Mouse (Mus musculus) hindbrain, embryonic 15.5 days (tissue): ENCODE measurements around the gene Trim43a. TPM values are rescaled to one million over a fixed set of nuclear protein-coding genes. Genes with fewer than 3 reads are reported as not detected.
"Not testable (repeated sequence)": the region's sequence is repeated elsewhere in the genome, so short reads cannot be mapped to it uniquely, and the experiment has no call there.

Experiments
- ATAC-seq: fragments of 200-750 bp; cut with Nextera tagmentation; 2 replicates; pipeline ENCODE4 v1.8.0; 2017; ENCODE audit warnings: low read depth, moderate number of reproducible peaks, moderate TSS enrichment; ENCODE audit not compliant: low FRiP score
- H3K27ac ChIP-seq: fragments of 300-500 bp; sonication (generic); replicated peaks from 2 replicates; pipeline ENCODE4 v1.5.1; 2015; ENCODE audit warnings: mild to moderate bottlenecking, inconsistent platforms
- H3K27me3 ChIP-seq: fragments of 300-500 bp; sonication (generic); 2 replicates; pipeline ENCODE4 v1.6.1; 2015; ENCODE audit warnings: control low read depth, inconsistent platforms
- H3K36me3 ChIP-seq: fragments of 300-500 bp; sonication (generic); 2 replicates; pipeline ENCODE4 v1.6.1; 2015; ENCODE audit warnings: control low read depth, inconsistent platforms
- H3K4me1 ChIP-seq: fragments of 300-500 bp; sonication (generic); replicated peaks from 2 replicates; pipeline ENCODE4 v1.6.1; 2015; ENCODE audit warnings: control low read depth, inconsistent platforms
- H3K4me2 ChIP-seq: fragments of 300-500 bp; sonication (generic); 2 replicates; pipeline ENCODE4 v1.6.1; 2015; ENCODE audit warnings: moderate library complexity, mild to moderate bottlenecking, inconsistent platforms
- H3K4me3 ChIP-seq: fragments of 300-500 bp; sonication (generic); 2 replicates; pipeline ENCODE4 v1.5.1; 2015; ENCODE audit warnings: mild to moderate bottlenecking, inconsistent platforms
- H3K9ac ChIP-seq: fragments of 300-500 bp; sonication (generic); 2 replicates; pipeline ENCODE4 v1.6.1; 2015; ENCODE audit warnings: inconsistent platforms
- H3K9me3 ChIP-seq: fragments of 300-500 bp; sonication (generic); 2 replicates; pipeline ENCODE4 v1.6.1; 2016; ENCODE audit warnings: control low read depth, inconsistent platforms
- WGBS: fragments of 180-500 bp; shearing (Covaris S2); methylation state at CpG from one replicate; pipeline ENCODE4 v1.1.7; 2015; 5-methylcytosine and 5-hydroxymethylcytosine counted together
- polyA plus RNA-seq: library from polyadenylated mRNA; unstranded; fragments of >200 nt; fragmentation: Nextera tagmentation; extraction: Ambion mirVana; gene quantifications from 2 replicates; pipeline ENCODE4 v1.2.1, GENCODE M21; 2015

The Trim43a gene
- polyA plus RNA-seq, result 0.14 and 0.21 TPM in 2 replicates

DNA sequence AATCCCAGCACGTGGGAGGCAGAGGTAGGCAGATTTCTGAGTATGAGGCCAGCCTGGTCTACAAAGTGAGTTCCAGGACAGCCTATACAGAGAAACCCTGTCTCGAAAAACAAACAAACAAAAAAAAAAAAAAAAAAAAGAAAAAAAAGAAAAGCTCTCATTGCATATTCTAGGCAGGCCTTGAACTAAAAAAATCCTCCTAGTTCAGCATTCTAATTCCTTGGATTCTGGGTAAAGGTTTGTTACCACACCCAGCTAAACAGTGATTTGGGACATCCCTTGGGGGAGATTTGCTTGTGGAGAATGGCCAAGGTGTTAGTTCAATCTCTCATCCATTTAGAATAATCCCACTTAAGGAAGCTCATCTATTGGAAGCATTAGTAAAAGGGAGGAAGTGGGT lies at the start of gene Trim43a:
Gene Trim43a (plus strand): TSS at position 301 of the 400 bp plus-strand sequence.
- H3K4me1 ChIP-seq, H3K4me3 ChIP-seq, H3K9ac ChIP-seq, ATAC-seq, H3K9me3 ChIP-seq, H3K27me3 ChIP-seq, H3K4me2 ChIP-seq, H3K36me3 ChIP-seq, H3K27ac ChIP-seq: not testable (repeated sequence)
- 94% methylated on average over 2 of the region's 2 CpGs for WGBS

DNA sequence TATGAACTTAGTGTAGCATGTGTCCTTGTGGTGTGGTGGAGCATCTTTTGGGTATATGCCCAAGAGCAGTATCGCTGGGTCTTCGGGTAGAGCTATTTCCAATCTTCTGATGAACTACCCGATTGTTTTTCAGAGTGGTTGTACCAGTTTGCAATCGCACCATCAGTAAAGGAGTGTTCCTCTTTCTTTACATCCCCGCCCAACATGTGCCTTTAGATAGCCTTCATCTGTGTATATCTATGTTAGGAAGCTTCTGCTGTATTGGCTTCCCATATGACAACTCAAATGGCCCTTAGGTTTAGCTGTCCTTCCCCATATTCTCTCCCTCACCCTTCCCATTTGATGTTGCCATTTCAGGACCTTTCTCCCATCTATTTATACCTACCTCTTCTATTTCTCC lies 46.6 kb upstream of the Trim43a start:
- ATAC-seq, result no peak
- no peak overlapping the region for H3K4me3 ChIP-seq
- WGBS, result 94% methylated on average over 5 of the region's 5 CpGs
- no peaks in the 10 kb centered on the region for H3K36me3 ChIP-seq
- no peaks in the 10 kb centered on the region for H3K4me1 ChIP-seq
- H3K27ac ChIP-seq, result no peak overlapping the region
- H3K9ac ChIP-seq, result no peak overlapping the region
- H3K9me3 ChIP-seq, result no peaks in the 10 kb centered on the region
- H3K4me2 ChIP-seq, result no peak overlapping the region
- no peaks in the 10 kb centered on the region for H3K27me3 ChIP-seq

DNA sequence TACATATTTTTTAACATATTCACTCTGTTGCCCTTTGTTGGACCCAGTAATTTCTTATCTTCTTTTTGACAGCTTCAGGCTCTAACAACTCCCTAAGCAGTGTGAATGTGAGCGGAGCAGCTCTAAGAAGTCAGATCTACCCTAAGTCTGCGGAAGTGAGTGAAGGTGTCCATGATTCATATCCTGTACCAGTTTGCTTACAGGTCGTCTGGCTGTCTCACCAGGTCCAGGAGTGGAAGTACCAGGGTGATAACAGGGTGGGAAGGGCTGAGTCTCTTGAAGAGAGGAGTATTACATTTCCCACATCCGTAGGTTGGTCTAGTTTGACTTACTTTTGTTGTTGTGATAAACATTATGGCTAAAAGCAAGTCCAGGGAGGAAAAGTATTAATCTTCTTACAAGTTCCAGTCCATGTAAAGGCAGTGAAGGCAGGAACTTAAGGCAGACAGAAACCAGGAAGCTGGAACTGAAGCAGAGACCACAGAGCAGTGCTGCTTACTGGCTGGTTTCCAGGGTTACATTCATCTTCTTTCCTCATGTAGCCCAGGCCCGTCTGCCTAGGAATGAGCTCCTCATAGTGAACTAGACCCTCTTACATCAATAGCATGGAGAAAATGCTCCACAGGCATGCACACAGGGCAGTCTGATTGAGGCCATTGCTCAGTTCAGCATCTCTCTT lies 41.0 kb upstream of the Trim43a start:
- Histone ChIP-seq H3K4me3 (no peak overlapping the region), H3K36me3 (no peaks in the 10 kb centered on the region), H3K9me3 (no peaks in the 10 kb centered on the region), H3K4me1 (no peaks in the 10 kb centered on the region), H3K27me3 (no peaks in the 10 kb centered on the region), H3K4me2 (no peak overlapping the region), H3K27ac (no peak overlapping the region), H3K9ac (no peak overlapping the region)
- 76% methylated on average over 5 of the region's 5 CpGs for WGBS
- ATAC-seq, result no peak

DNA sequence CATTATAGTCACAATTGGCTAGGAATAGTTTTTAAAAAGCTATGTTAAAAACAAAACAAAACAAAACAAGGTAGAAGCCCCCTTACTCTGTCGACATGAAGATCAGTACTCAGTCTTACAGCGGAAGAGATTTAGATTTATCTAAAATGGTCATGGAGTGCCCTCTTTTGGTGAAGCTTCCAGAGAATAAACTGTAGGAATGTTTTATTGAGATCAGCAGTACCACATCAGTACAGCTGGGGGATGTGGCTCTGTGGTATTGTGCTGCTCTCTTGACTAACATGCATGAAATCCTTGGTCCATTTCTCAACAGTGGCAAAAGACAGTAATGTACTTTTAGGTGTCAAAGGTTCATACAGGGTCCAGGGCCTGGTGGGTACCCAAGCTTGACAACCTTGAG lies 37.9 kb upstream of the Trim43a start:
- H3K9me3 ChIP-seq, result no peaks in the 10 kb centered on the region
- no peak overlapping the region for H3K27ac ChIP-seq
- no peak overlapping the region for H3K4me2 ChIP-seq
- ATAC-seq, result peak; percentile 53; the same call in 1 of the 2 replicates
- WGBS, result 28% methylated on average over 2 of the region's 2 CpGs
- no peak overlapping the region for H3K9ac ChIP-seq
- no peaks in the 10 kb centered on the region for H3K36me3 ChIP-seq
- H3K4me1 ChIP-seq, result peaks cover 6% of the 10 kb centered on the region
- H3K27me3 ChIP-seq, result no peaks in the 10 kb centered on the region
- H3K4me3 ChIP-seq, result no peak overlapping the region

DNA sequence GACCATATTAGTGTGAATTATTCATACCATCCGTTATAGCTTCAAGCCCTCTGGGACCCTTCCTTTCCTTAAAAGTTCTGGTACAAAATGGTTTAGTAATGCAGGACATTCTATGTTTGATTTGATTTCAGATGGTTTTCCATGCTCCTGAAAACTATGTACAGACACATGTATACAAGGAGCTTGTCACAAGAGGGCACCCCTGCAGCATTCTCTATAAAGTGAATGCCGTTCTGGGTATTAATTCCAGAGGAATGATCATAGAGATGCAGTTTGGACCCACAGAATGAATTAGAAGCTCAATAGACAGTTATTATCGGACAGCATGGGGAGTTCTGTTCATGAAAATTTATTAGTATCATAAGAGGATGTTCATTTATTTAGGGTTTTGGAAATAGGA lies 35.2 kb upstream of the Trim43a start:
- Histone ChIP-seq H3K4me3 (no peak overlapping the region), H3K27me3 (no peaks in the 10 kb centered on the region), H3K27ac (no peak overlapping the region), H3K4me1 (peaks cover 24% of the 10 kb centered on the region), H3K9ac (no peak overlapping the region), H3K9me3 (no peaks in the 10 kb centered on the region), H3K4me2 (no peak overlapping the region), H3K36me3 (no peaks in the 10 kb centered on the region)
- no peak for ATAC-seq
- 21% methylated on average over 3 of the region's 3 CpGs for WGBS

DNA sequence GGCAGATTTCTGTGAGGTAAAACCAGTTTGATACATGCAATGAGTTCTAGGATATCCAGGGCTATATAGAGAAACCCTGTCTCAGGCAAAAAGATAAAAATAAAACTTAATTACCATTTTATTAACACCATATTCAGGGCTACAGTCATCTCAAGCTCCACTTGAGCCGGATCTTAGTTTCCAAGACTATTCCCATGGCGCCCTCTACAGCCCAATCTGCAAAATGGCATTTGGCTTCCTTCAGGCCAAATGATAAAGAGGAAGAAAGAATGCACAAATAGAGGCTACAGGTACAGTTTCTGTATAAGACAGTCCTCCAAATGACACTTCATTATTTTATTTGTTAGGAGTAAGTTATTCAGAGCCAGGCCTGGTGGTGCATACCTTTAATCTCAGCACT lies 34.5 kb upstream of the Trim43a start:
- H3K36me3 ChIP-seq, result no peaks in the 10 kb centered on the region
- H3K27ac ChIP-seq, result no peak overlapping the region
- no peak overlapping the region for H3K9ac ChIP-seq
- no peak overlapping the region for H3K4me2 ChIP-seq
- no peak overlapping the region for H3K4me3 ChIP-seq
- H3K9me3 ChIP-seq, result no peaks in the 10 kb centered on the region
- 3% methylated on average over 2 of the region's 2 CpGs for WGBS
- H3K27me3 ChIP-seq, result no peaks in the 10 kb centered on the region
- no peak for ATAC-seq
- peaks cover 30% of the 10 kb centered on the region for H3K4me1 ChIP-seq

DNA sequence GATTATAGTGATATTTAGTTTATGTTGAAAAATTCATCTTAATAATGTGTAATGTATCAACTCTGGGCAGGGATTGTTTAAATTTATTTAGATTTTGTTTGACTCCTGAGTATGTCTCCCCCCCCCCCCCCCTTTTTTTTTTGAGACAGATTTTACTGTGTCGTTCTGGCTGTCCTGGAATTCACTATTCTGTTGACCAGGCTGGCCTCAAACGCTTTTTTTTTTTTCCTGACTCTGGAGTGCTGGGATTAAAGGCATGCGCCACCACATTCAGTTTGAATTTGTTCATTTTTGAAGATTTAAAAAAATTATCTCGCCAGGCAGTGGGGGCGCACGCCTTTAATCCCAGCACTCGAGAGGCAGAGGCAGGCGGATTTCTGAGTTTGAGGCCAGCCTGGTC lies 34.0 kb upstream of the Trim43a start:
- Histone ChIP-seq H3K27me3 (no peaks in the 10 kb centered on the region), H3K4me1 (peaks cover 34% of the 10 kb centered on the region), H3K9ac (no peak overlapping the region), H3K27ac (no peak overlapping the region), H3K36me3 (no peaks in the 10 kb centered on the region), H3K4me2 (no peak overlapping the region), H3K4me3 (no peak overlapping the region), H3K9me3 (no peaks in the 10 kb centered on the region)
- ATAC-seq, result no peak
- 60% methylated on average over 8 of the region's 8 CpGs for WGBS

DNA sequence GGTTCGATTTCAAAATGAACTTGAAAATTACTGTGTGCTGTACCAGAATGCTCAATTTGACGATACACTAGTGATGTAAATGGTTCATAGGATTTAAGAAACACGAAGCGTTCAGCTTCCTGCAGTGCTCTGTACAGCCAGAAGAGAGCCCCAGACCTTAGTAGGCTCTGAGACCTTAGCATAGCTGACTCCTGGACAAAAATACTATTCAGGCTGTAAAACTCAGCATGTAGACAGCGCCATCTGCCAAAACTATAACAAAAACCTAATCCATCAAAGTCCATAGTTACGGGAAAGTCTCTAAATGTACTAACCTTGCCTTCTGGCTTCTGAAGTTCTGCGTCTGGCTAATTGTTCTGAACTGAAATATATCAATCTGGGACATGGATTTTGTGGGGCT lies 33.4 kb upstream of the Trim43a start:
- peaks cover 34% of the 10 kb centered on the region for H3K4me1 ChIP-seq
- no peaks in the 10 kb centered on the region for H3K9me3 ChIP-seq
- H3K4me2 ChIP-seq, result peak overlapping the region; percentile 70
- peak overlapping the region; percentile 94 for H3K4me3 ChIP-seq
- WGBS, result 26% methylated on average over 7 of the region's 7 CpGs
- H3K27me3 ChIP-seq, result no peaks in the 10 kb centered on the region
- peak; percentile 57 for ATAC-seq
- H3K36me3 ChIP-seq, result no peaks in the 10 kb centered on the region
- H3K9ac ChIP-seq, result peak overlapping the region; percentile 84; the same call in 1 of the 2 replicates
- peak overlapping the region; percentile 90 for H3K27ac ChIP-seq

DNA sequence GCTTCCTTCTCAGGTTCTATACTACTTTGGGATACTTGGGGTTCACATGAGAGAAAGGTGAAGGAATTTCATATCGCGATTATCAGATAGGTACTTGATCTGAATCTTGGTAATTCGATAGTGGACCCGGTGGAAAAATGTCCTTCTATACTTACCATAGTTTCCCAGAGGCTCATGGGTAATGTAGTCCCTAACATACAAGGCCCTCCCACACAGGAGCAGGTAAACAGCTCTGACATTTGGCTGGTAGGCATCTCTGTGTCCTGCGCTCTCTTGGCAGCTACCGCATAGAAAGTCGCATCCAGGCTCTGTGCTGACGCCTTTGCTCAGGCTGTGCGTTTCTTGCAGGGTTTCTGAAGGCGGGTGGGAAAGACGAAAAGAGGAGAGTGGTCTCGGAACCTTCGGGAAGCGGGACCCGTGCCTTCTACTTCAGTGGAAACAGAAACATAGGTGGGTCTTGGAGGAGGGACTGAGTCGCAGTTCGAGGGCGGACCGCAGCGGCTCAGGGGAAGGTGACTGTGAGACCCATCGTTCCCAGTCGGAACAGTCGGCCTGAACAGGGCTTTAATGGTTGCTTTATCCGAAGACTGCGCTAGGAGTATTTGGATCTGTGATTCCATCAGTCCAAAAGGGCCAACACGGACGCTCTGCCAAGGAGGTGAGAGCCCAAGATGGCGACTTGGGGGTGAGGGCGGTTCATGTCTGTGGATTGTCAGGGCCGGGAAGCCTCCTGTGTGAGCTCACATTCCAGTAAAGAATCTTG lies 32.7 kb upstream of the Trim43a start, which contains the start of gene Zfp949:
Gene Zfp949 (plus strand): TSS at position 170 of the 763 bp plus-strand sequence.
- Histone ChIP-seq H3K4me3 (peak within 1 kb of the TSS; percentile 94), H3K36me3 (peaks cover 6% of the 10 kb centered on the region), H3K27me3 (no peaks in the 10 kb centered on the region), H3K9me3 (no peaks in the 10 kb centered on the region), H3K4me2 (peak within 1 kb of the TSS; percentile 70), H3K27ac (peak within 1 kb of the TSS; percentile 90), H3K4me1 (peaks cover 34% of the 10 kb centered on the region), H3K9ac (peak within 1 kb of the TSS; percentile 84)
- under 1% methylated on average over 30 of the region's 30 CpGs for WGBS
- peak; percentile 95 for ATAC-seq

DNA sequence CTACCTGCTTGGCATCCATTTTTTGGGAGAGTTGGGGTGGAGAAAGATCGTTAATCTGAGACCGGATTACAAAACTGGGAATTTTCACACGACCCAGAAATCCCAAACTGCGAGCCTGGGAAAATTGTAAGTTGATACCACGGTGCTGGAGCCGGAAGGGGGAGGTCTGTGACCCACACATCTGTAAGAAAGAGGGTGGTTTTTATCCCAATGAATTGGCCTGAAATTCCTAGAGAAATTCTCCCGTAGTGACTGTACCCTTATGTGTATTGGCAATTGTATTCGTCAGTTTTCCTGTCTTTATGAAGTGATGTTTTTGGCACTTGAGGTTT lies 32.1 kb upstream of the Trim43a start:
- ATAC-seq, result no peak; the same call in 1 of the 2 replicates
- Histone ChIP-seq H3K4me3 (peak overlapping the region; percentile 94), H3K36me3 (peaks cover 10% of the 10 kb centered on the region), H3K4me2 (peak overlapping the region; percentile 70), H3K9me3 (no peaks in the 10 kb centered on the region), H3K27me3 (no peaks in the 10 kb centered on the region), H3K9ac (peak overlapping the region; percentile 84), H3K4me1 (peaks cover 34% of the 10 kb centered on the region), H3K27ac (peak overlapping the region; percentile 90)
- WGBS, result 7% methylated on average over 8 of the region's 8 CpGs

DNA sequence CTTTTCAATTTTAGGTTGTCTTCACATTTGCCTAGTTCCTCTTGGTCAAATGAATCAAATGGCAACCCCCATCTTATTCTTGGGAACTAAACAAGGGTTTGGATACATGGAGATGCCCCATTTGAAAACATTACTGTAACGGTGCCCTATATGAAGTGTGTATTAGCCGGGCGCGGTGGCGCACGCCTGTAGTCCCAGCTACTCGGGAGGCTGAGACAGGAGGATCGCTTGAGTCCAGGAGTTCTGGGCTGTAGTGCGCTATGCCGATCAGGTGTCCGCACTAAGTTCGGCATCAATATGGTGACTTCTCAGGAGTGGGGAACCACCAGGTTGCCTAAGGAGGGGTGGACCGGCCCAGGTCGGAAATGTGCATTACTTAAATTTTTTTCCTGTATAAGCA lies 27.6 kb upstream of the Trim43a start:
- no peak for ATAC-seq
- Histone ChIP-seq H3K27ac (no peak overlapping the region), H3K4me2 (no peak overlapping the region), H3K9me3 (no peaks in the 10 kb centered on the region), H3K9ac (no peak overlapping the region), H3K27me3 (no peaks in the 10 kb centered on the region), H3K36me3 (peaks cover 37% of the 10 kb centered on the region), H3K4me1 (peaks cover 28% of the 10 kb centered on the region), H3K4me3 (no peak overlapping the region)
- WGBS, result 97% methylated on average over 14 of the region's 14 CpGs

DNA sequence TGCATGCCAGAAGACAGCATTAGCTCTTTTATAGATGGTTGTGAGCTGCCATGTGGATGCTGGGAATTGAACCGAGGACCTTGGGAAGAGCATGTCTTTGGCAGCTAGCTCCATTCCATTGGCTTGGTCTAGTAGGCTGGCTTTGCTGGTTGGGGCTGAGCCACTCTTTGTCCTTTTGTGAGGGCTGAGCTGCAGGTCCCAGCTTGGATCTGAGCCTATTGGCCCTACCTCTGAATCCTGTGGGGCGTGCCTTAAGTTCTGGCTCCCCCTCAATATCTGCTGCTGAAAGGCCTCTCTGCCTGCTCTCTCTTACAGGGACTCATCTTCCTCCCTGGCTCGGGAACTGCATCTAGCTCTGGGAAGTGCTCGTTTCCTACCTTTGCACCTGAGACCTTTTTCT lies 22.5 kb upstream of the Trim43a start:
- Histone ChIP-seq H3K4me2 (no peak overlapping the region), H3K9ac (no peak overlapping the region), H3K36me3 (peaks cover 66% of the 10 kb centered on the region), H3K4me1 (no peaks in the 10 kb centered on the region), H3K4me3 (no peak overlapping the region), H3K9me3 (no peaks in the 10 kb centered on the region), H3K27ac (no peak overlapping the region), H3K27me3 (no peaks in the 10 kb centered on the region)
- WGBS, result 85% methylated on average over 4 of the region's 4 CpGs
- ATAC-seq, result no peak
